Mouse (Mus musculus) liver, embryonic 11.5 days (tissue): ENCODE measurements around the gene Cracr2b. TPM values are rescaled to one million over a fixed set of nuclear protein-coding genes. Genes with fewer than 3 reads are reported as not detected.

Source experiments
- ATAC-seq: fragments of 200-750 bp; cut with Nextera tagmentation; replicated peaks from 2 replicates; pipeline ENCODE4 v1.8.0; 2017; ENCODE audit warnings: moderate number of reproducible peaks, mild to moderate bottlenecking, moderate TSS enrichment, moderate library complexity; ENCODE audit not compliant: low FRiP score
- DNase-seq: peaks from one replicate; pipeline ENCODE4 v3.0.0-alpha.2; 2017; ENCODE audit warnings: low spot score
- H3K27ac ChIP-seq: fragments of 300-500 bp; sonication (generic); 2 replicates; pipeline ENCODE4 v1.5.1; 2014; ENCODE audit warnings: mild to moderate bottlenecking, low read depth, low read length, control low read depth
- H3K27me3 ChIP-seq: fragments of 300-500 bp; sonication (generic); replicated peaks from 2 replicates; pipeline ENCODE4 v1.6.1; 2014; ENCODE audit warnings: low read length, mixed read lengths; ENCODE audit not compliant: control insufficient read depth, insufficient read depth
- H3K36me3 ChIP-seq: fragments of 300-500 bp; sonication (generic); 2 replicates; pipeline ENCODE4 v1.6.1; 2014; ENCODE audit warnings: mild to moderate bottlenecking, low read length, moderate library complexity, mixed read lengths; ENCODE audit not compliant: control insufficient read depth, insufficient read depth
- H3K4me1 ChIP-seq: fragments of 300-500 bp; sonication (generic); replicated peaks from 2 replicates; pipeline ENCODE4 v1.6.1; 2014; ENCODE audit warnings: low read length, mixed read lengths; ENCODE audit not compliant: control insufficient read depth, insufficient read depth
- H3K4me2 ChIP-seq: fragments of 300-500 bp; sonication (generic); 2 replicates; pipeline ENCODE4 v1.6.1; 2014; ENCODE audit warnings: mild to moderate bottlenecking, control low read depth, moderate library complexity
- H3K4me3 ChIP-seq: fragments of 300-500 bp; sonication (generic); 2 replicates; pipeline ENCODE4 v1.5.1; 2014; ENCODE audit warnings: low read depth, low read length, control low read depth
- H3K9ac ChIP-seq: fragments of 300-500 bp; sonication (generic); 2 replicates; pipeline ENCODE4 v1.6.1; 2014; ENCODE audit warnings: low read depth, low read length, control low read depth
- H3K9me3 ChIP-seq: fragments of 300-500 bp; sonication (generic); 2 replicates; pipeline ENCODE4 v1.6.1; 2016; ENCODE audit warnings: low read length, inconsistent platforms, mixed read lengths; ENCODE audit not compliant: control insufficient read depth
- WGBS: fragments of 180-500 bp; shearing (Covaris S2); extraction: QIAGEN DNeasy Blood & Tissue Kit; methylation state at CpG from one replicate; pipeline ENCODE4 v1.1.7; 2014; 5-methylcytosine and 5-hydroxymethylcytosine counted together
- polyA plus RNA-seq: library from polyadenylated mRNA; unstranded; fragments of >200 nt; fragmentation: Nextera tagmentation; extraction: Ambion mirVana; gene quantifications from 2 replicates; pipeline ENCODE4 v1.2.1, GENCODE M21; 2014

Cracr2b gene
- 4.3 and 7.2 TPM in 2 replicates for polyA plus RNA-seq

- Histone ChIP-seq H3K4me2 (peak within 1 kb of the TSS; percentile 66), H3K9me3 (no peaks in the 10 kb centered on the region), H3K4me3 (peak within 1 kb of the TSS; percentile 44), H3K36me3 (no peaks in the 10 kb centered on the region), H3K27me3 (peaks cover 55% of the 10 kb centered on the region), H3K4me1 (peaks cover 22% of the 10 kb centered on the region), H3K9ac (peak within 1 kb of the TSS; percentile 55), H3K27ac (no peak within 1 kb of the TSS)
- ATAC-seq (no peak), DNase-seq (no peak)
- WGBS, result 59% methylated on average over 15 of the region's 15 CpGs
These were observed at the start of gene Cracr2b for GRCm38 (mm10) chr7:141460391-141461113. Cracr2b (plus strand) TSS chr7:141461094.

GRCm38 (mm10) chr7:141411667-141412066 lies 49.2 kb upstream of the Cracr2b start:
- H3K4me3 ChIP-seq, result no peak overlapping the region
- no peak for ATAC-seq
- H3K9me3 ChIP-seq, result no peaks in the 10 kb centered on the region
- H3K36me3 ChIP-seq, result peaks cover 9% of the 10 kb centered on the region
- H3K27ac ChIP-seq, result no peak overlapping the region
- no peak overlapping the region for H3K4me2 ChIP-seq
- H3K9ac ChIP-seq, result no peak overlapping the region
- 88% methylated on average over 1 of the region's 1 CpGs for WGBS
- DNase-seq, result no peak
- no peaks in the 10 kb centered on the region for H3K27me3 ChIP-seq
- peaks cover 14% of the 10 kb centered on the region for H3K4me1 ChIP-seq

- DNase-seq (peak; percentile 40), ATAC-seq (peak; percentile 27)
- 4% methylated on average over 16 of the region's 16 CpGs for WGBS
- peaks cover 14% of the 10 kb centered on the region for H3K4me1 ChIP-seq
- no peaks in the 10 kb centered on the region for H3K9me3 ChIP-seq
- no peaks in the 10 kb centered on the region for H3K27me3 ChIP-seq
- peaks cover 5% of the 10 kb centered on the region; the same call in 1 of the 2 replicates for H3K36me3 ChIP-seq
- peak overlapping the region; percentile 92 for H3K4me2 ChIP-seq
- H3K27ac ChIP-seq, result peak overlapping the region; percentile 69; the same call in 1 of the 2 replicates
- H3K9ac ChIP-seq, result peak overlapping the region; percentile 88
- H3K4me3 ChIP-seq, result peak overlapping the region; percentile 82
These were observed 47.6 kb upstream of the Cracr2b start for GRCm38 (mm10) chr7:141413331-141413730.

GRCm38 (mm10) chr7:141413809-141414584 lies 46.9 kb upstream of the Cracr2b start, which contains the start of gene Gatd1:
Gatd1 (minus strand) TSS chr7:141414136.
- Histone ChIP-seq H3K4me3 (peak within 1 kb of the TSS; percentile 82), H3K36me3 (peaks cover 5% of the 10 kb centered on the region; the same call in 1 of the 2 replicates), H3K4me1 (peaks cover 14% of the 10 kb centered on the region), H3K4me2 (peak within 1 kb of the TSS; percentile 92), H3K9ac (peak within 1 kb of the TSS; percentile 88), H3K27ac (peak within 1 kb of the TSS; percentile 69; the same call in 1 of the 2 replicates), H3K9me3 (no peaks in the 10 kb centered on the region), H3K27me3 (no peaks in the 10 kb centered on the region)
- DNase-seq (peak; percentile 100), ATAC-seq (peak; percentile 91)
- under 1% methylated on average over 55 of the region's 56 CpGs for WGBS

- Histone ChIP-seq H3K9me3 (no peaks in the 10 kb centered on the region), H3K9ac (no peak overlapping the region), H3K4me3 (no peak overlapping the region), H3K27me3 (no peaks in the 10 kb centered on the region), H3K27ac (no peak overlapping the region), H3K4me2 (no peak overlapping the region), H3K36me3 (no peaks in the 10 kb centered on the region), H3K4me1 (peaks cover 14% of the 10 kb centered on the region)
- DNase-seq (no peak), ATAC-seq (no peak)
- WGBS, result 80% methylated on average over 6 of the region's 6 CpGs
These were observed 44.6 kb upstream of the Cracr2b start for GRCm38 (mm10) chr7:141416144-141416841.

- Histone ChIP-seq H3K4me2 (no peak overlapping the region), H3K4me1 (peaks cover 10% of the 10 kb centered on the region), H3K9me3 (no peaks in the 10 kb centered on the region), H3K4me3 (no peak overlapping the region), H3K27ac (no peak overlapping the region), H3K27me3 (no peaks in the 10 kb centered on the region), H3K9ac (no peak overlapping the region), H3K36me3 (no peaks in the 10 kb centered on the region)
- no peak for ATAC-seq
- no peak for DNase-seq
- WGBS, result 66% methylated on average over 8 of the region's 8 CpGs
These were observed 42.9 kb upstream of the Cracr2b start for GRCm38 (mm10) chr7:141417731-141418681.

GRCm38 (mm10) chr7:141418970-141419369 lies 41.9 kb upstream of the Cracr2b start:
- no peak overlapping the region for H3K9ac ChIP-seq
- no peak for ATAC-seq
- no peak overlapping the region for H3K4me3 ChIP-seq
- H3K27ac ChIP-seq, result no peak overlapping the region
- no peaks in the 10 kb centered on the region for H3K9me3 ChIP-seq
- no peak for DNase-seq
- peaks cover 6% of the 10 kb centered on the region; the same call in 1 of the 2 replicates for H3K4me1 ChIP-seq
- no peaks in the 10 kb centered on the region for H3K27me3 ChIP-seq
- H3K36me3 ChIP-seq, result no peaks in the 10 kb centered on the region
- H3K4me2 ChIP-seq, result no peak overlapping the region
- 68% methylated on average over 7 of the region's 7 CpGs for WGBS
